Mouse (Mus musculus) erythroblast, embryonic 14.5 days (primary cell): ENCODE results near the gene Zfp385c.

Experiments used
- GATA1 ChIP-seq: IDR thresholded peaks from 2 replicates; pipeline ENCODE4 v1.6.1; 2012; ENCODE audit warnings: low read length, inconsistent platforms, mixed read lengths
- TAL1 ChIP-seq: IDR thresholded peaks from 3 replicates; pipeline ENCODE4 v1.6.1; 2012; ENCODE audit warnings: low read length, inconsistent platforms, mixed read lengths

DNA sequence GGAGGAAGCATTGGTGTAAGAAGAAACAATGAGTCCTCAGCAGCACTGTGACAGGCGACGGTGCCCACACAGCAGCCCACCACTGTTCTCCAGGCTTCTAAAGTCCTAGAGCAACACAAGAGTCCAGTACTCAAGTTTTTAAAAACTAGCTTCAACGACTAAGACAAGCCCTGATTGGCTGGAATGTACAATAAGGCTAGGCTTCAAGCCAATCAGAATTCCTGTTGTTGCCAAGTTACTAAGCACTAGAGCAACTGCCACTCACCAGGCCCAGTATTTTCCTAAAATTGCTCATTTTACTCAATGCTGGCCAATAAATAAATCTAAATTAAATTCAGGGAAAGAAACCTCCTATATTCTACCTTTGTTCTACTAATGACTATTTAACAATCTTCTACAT is 79.0 kb downstream of the Zfp385c start:
- TF ChIP-seq GATA1 (no peak), TAL1 (no peak)
